Mouse (Mus musculus) olfactory bulb, adult 2 months (tissue): ENCODE measurements at regions not wholly inside any gene's neighbourhood (a gene's known extent, or its start where the extent isn't known, plus 50 kb on each side); places are given as distances from the start of the nearest gene placed in this dataset.
A peak's percentile ranks its signal among the peaks of the same experiment; 100 is the strongest.

Source experiments
- H3K27ac ChIP-seq: fragments of 200-500 bp; 2 replicates; pipeline ENCODE4 v1.5.1; 2012; ENCODE audit warnings: low read depth, low read length; ENCODE audit not compliant: insufficient read depth
- H3K4me1 ChIP-seq: fragments of 200-500 bp; 2 replicates; pipeline ENCODE4 v1.6.1; 2012; ENCODE audit warnings: low read length; ENCODE audit not compliant: control insufficient read depth, insufficient read depth
- H3K4me3 ChIP-seq: fragments of 200-500 bp; 2 replicates; pipeline ENCODE4 v1.5.1; 2012; ENCODE audit warnings: mild to moderate bottlenecking, low read depth, low read length, moderate library complexity; ENCODE audit not compliant: insufficient read depth
- CTCF ChIP-seq: fragments of 200-500 bp; IDR thresholded peaks from 2 replicates; pipeline ENCODE4 v1.5.1; 2012; ENCODE audit warnings: low read depth, mild to moderate bottlenecking, low read length, moderate library complexity; ENCODE audit not compliant: insufficient read depth
- POLR2A ChIP-seq: fragments of 200-500 bp; IDR thresholded peaks from 2 replicates; pipeline ENCODE4 v1.6.1; 2012; ENCODE audit warnings: mild to moderate bottlenecking, low read depth, low read length, moderate library complexity; ENCODE audit not compliant: insufficient read depth
- WGBS: fragments of 180-500 bp; shearing (Covaris S2); methylation state at CpG from one replicate; pipeline ENCODE4 v1.1.7; 2018; 5-methylcytosine and 5-hydroxymethylcytosine counted together

DNA sequence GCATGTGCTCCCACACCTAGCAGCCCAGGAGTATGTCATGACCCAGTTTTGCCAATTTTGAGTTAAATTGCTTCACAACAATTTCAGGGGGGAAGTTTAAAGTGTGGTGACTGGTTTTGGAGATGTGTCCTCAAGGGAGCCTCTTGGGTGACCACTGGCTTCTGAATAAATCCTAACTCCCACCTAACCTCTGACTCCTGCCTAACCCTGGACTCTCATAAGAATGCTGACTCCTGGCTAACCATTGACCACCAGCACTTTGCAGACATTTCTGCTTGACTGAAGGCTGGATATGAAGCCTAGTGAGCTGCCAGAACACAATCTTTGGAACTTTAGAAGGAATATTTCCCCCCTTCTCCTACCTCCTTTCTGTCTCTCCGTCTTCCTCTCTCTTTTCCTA, 133.3 kb upstream of the Tmpo start:
- H3K4me3 ChIP-seq = no peak overlapping the region
- no peaks in the 10 kb centered on the region for H3K4me1 ChIP-seq
- 89% methylated on average over 1 of the region's 1 CpGs for WGBS
- no peak overlapping the region for H3K27ac ChIP-seq
- TF ChIP-seq CTCF (no peak), POLR2A (no peak)

DNA sequence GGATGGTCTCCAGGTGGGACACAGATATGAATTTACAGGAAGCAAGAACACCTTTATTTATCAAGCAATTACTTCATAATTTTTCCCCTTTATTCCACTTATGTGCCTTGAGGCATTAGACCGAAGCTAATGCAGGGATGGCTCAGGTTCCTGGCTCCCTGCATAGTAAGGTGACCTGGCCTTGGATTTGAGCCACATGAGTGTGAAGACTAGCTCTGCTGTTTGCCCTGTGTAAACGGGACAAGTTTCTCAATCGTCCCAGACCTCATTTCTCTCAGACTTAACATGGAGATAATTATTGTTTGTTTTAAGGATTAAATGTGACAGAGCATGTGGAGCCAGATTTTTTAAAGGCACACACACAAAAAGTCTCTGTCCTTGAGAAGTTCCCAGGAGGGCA, 132.2 kb upstream of the Tmpo start:
- TF ChIP-seq POLR2A = no peak
- Histone ChIP-seq H3K27ac (no peak overlapping the region), H3K4me3 (no peak overlapping the region), H3K4me1 (no peaks in the 10 kb centered on the region)
- whole genome bisulfite sequencing = 40% methylated on average over 3 of the region's 3 CpGs

DNA sequence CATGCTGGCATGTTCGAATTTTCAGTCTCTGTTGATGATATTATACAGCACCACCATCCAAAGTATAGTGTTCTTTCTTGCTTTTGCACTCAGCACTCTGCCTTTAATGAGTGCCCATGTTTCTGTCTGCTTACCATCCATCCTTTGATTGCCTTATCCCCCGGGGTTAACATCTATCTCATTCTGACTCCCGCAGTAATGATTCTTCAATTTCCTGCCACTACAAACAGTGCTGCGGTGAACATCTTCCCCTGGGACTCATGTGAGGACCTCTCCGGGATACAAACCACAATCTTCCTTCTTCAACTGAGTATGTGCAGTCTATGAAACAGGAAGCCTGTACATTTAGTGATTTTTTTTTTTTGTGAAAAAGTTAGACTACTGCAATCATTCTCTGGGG, 131.8 kb upstream of the Tmpo start:
- 83% methylated on average over 5 of the region's 5 CpGs for WGBS
- no peak overlapping the region for H3K27ac ChIP-seq
- TF ChIP-seq POLR2A = no peak
- no peak for TF ChIP-seq CTCF
- H3K4me3 ChIP-seq = no peak overlapping the region
- H3K4me1 ChIP-seq = no peaks in the 10 kb centered on the region

DNA sequence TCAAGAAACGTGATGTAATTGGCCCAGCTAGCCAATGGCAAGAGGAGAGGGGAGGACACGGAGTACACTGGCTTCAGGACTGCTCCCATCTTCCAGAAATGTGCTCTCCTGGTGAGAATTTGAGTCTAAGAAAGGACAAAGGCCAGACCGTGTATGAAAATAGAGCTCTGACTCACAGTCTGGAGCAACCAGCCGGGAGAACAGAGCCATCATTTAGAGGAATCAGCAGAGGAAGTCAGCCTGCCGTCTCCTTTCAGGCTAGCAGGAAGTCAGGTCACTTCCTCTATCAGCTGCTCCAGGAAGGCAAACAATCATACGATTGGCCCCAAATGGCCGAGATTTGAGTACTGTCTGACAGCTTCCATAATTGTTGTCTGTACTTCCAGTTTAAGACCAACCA, 119.0 kb upstream of the Tmpo start:
- Histone ChIP-seq H3K4me1 (no peaks in the 10 kb centered on the region), H3K27ac (no peak overlapping the region), H3K4me3 (no peak overlapping the region)
- WGBS = 52% methylated on average over 7 of the region's 7 CpGs
- TF ChIP-seq POLR2A (no peak), CTCF (no peak)

DNA sequence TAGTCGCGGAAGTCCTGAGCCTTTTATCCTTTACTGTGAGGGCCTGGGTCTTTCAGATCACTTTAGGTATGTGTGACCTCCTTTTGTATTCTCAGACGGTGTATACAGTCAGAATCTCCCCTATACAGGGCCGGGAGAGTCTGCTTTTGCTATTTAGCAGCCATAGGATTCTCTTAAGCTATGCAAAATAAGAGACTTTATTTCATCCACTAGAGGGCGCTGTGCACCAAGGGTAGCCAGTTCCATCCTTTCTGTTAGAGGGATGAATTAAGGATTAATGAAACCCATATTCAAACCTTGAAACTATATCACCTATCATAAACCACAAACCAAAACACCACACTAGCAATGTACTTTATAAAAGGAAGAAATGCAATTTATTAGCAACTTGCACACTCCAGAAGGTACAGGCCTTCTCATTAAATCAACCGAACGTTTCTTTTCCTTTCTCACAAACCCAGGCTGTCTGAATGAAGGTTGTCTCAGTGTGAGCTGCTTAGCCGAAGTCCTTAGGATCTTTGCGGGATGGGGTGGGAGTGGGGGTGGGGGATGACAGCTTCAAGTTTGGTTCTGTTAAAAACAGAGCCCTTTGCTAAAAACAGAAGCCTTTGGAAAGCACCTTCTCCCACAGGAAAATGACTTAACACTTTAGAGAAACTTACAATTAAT, 116.8 kb upstream of the Tmpo start:
- WGBS = 27% methylated on average over 9 of the region's 9 CpGs
- Histone ChIP-seq H3K27ac (no peak overlapping the region), H3K4me3 (no peak overlapping the region), H3K4me1 (no peaks in the 10 kb centered on the region)
- TF ChIP-seq POLR2A (no peak), CTCF (no peak)

DNA sequence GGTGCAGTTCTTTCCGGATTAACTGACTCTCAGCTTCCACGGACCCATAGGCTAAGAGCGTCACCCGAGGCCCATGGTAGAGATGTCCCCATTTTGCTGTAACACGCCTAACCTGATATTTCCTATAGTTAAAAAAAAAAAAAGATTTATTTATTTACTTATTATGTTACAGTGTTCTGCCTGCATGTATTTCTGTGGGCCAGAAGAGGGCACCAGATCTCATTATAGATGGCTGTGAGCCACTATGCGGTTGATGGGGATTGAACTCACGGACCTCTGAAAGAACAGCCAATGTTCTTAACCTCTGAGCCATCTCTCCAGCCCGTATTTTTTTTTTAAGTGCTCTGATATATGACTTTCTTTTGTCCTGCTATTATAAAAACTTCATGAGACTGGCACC, 114.2 kb upstream of the Tmpo start:
- Histone ChIP-seq H3K27ac (no peak overlapping the region), H3K4me3 (no peak overlapping the region), H3K4me1 (no peaks in the 10 kb centered on the region)
- WGBS = 85% methylated on average over 8 of the region's 8 CpGs
- TF ChIP-seq POLR2A = no peak
- TF ChIP-seq CTCF = no peak

DNA sequence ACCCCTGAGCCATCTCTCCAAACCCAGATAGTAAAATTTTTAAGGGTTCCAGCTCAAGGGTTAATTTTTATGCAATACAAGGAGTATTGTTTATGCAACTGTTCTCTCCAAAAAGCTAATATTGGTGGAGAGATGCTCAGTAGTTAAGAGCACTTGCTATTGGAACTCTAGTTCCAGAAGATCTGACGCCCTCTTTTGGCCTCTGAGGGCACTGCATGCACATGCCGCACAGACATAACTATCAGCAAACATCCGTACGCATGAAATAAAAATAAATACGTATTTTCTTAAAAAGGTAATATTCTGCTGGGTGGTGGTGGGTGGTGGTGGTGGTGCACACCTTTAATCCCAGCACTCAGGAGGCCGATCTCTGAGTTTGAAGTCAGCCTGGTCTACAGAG, 112.1 kb upstream of the Tmpo start:
- no peak for TF ChIP-seq POLR2A
- no peak for TF ChIP-seq CTCF
- Histone ChIP-seq H3K27ac (no peak overlapping the region), H3K4me1 (no peaks in the 10 kb centered on the region), H3K4me3 (no peak overlapping the region)
- 94% methylated on average over 6 of the region's 6 CpGs for WGBS

DNA sequence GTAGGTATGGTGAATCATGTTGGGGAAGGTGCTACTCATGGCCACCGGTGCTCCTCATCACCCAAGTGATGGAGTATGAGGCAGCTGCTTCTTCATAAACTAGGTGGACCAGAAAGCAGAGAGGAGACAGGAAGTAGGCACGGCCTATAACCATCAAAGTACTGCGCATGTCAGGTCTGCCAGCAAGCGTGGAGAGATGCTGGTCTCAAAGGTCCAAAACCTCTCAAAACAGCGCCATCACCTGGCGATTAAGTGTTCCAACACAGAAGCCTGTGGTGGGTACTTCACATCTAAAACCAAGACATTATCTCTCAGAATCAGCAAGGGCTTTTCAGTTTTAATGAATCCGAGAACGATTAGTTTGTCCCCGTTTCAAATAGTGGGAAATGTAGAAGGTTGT, 103.1 kb upstream of the Tmpo start:
- Histone ChIP-seq H3K4me3 (no peak overlapping the region), H3K4me1 (no peaks in the 10 kb centered on the region), H3K27ac (no peak overlapping the region)
- 95% methylated on average over 9 of the region's 9 CpGs for WGBS
- TF ChIP-seq CTCF = no peak
- TF ChIP-seq POLR2A = no peak

DNA sequence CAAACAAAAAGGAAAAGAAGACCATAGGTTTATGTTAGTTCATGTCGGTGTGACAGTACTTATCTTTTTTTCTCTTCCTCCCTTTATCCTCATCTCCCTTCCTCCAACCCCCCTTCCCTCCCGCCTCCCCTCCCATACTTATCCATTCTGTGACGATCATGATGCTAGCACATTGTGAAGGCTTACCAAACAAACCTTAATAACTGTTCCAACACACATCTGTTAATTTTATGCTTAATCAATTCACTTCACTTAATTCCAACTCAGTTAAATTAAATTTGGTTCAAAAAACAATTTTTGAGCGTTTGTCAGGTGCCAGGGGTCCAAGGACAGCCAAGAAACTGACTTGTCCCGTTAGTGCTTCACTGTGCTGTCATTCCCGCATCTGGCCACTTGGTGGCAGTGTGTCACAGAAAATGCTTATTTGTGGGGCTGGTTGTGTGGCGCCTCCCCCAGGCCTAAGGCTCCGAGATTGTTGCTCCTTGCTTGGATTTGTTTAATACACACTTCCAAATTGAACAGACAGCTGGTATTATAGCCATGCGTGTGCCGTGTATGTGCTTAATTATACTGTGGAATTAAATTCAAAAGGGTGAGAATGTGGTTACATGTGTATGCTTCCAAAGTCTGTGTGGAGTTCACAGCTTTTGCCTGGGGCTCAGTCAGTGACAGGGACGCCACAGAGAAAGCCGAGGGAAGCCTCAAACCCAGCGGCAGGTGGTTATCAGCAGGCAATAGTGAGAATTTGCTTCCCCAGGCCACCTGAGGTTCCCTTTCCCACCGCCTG, 90.0 kb upstream of the Tmpo start:
- no peak overlapping the region for H3K4me3 ChIP-seq
- WGBS = 17% methylated on average over 14 of the region's 14 CpGs
- TF ChIP-seq POLR2A (no peak), CTCF (peak; percentile 94)
- no peak overlapping the region for H3K27ac ChIP-seq
- peaks cover 3% of the 10 kb centered on the region; the same call in 1 of the 2 replicates for H3K4me1 ChIP-seq
